Mouse (Mus musculus): ENCODE data around the gene Mid1. TPM values are rescaled to one million over a fixed set of nuclear protein-coding genes. Genes with fewer than 3 reads are reported as not detected.
"Not testable (repeated sequence)": the region's sequence is repeated elsewhere in the genome, so short reads cannot be mapped to it uniquely, and the experiment has no call there.

Gene Mid1
- polyA plus RNA-seq, 1 experiment from 2014 or later = 4.7 TPM

DNA sequence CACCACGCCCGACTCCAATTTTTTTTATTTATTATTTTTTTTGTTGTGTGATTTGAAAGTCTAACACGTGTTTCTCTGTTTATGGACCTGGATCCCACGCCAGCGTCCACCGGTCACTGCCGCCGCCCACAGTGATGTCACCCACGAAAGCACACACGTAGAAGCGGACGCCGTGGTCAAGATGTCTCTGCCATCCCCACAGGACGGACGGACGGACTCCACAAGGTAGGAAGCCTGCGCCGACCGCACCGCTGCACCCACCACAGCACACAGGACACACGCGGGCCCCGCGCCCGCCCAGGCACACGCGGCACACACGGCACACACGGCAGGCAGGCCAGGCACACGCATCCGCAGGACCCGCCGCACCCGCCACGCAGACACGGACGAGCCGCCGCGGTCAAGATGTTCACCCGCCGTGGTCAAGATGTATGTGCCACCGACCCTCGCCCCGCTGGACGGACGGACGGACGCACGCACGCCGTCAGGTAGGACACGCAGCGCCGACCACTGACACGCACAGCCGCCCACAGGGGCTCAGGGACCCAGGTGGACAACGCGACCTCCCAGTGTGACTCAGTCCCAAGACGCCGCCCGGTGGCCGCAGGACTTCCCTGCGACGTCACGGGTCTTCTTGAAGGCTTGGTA lies 333.7 kb downstream of the Mid1 start:
- H3K4me3 ChIP-seq (replicated peaks; ENCODE audit: low read depth, low read length); H3K27ac ChIP-seq; H3K27me3 ChIP-seq (ENCODE audit: insufficient read depth, low read length); H3K4me2 ChIP-seq (ENCODE audit: low read length); H3K4me1 ChIP-seq (replicated peaks; ENCODE audit: insufficient read depth, low read length); H3K9ac ChIP-seq (ENCODE audit: low read depth, low read length); H3K9me3 ChIP-seq (replicated peaks; ENCODE audit: low read length): not testable (repeated sequence)
- H3K36me3 ChIP-seq (ENCODE audit: insufficient read depth, low read length) = peaks cover 21% of the 10 kb centered on the region
- 85% methylated on average over 66 of the region's 66 CpGs for whole genome bisulfite sequencing
- peak; percentile 16 for DNase-seq (ENCODE audit: low spot score)
- peak; percentile 39 for TF ChIP-seq CTCF (IDR thresholded peaks at IDR 0.05; ENCODE audit: low read depth)
- peak; percentile 87 for ATAC-seq (replicated peaks; ENCODE audit: low FRiP score, low read depth)

DNA sequence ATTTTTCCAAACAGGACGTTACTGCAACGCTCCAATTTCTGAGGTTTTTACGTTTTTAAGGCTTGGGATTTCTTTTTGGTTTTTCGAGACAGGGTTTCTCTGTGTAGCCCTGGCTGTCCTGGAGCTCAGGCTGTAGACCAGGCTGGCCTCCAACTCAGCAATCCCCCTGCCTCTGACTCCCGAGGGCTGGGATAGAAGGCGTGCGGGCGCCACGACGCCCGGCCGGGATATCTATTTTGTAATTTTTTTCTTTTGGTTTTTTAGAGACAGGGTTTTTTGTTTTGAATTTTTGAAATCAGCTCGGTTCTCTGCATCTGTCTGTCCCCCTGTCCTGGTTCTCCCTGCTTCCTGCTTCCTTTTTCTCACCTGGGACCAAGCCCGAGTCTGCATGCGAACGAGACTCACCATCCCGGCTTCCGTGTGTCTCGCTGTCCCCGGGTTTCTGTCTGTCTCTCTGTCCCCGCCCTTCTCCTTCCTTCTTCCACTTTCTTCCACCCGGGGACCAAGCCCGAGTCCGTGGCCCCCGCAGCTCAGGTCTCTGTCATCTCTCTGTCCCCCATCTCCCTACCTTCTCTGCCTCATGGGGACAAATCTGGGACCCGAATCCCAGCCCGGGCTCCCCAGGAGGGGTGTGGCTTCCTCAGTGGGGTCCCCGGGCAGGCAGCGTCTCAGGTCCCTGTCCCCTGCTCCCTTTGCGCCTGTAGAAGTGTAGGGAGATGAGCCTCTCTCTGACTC lies 334.4 kb downstream of the Mid1 start:
- not testable (repeated sequence) for H3K4me1 ChIP-seq (replicated peaks; ENCODE audit: insufficient read depth, low read length); H3K9me3 ChIP-seq (replicated peaks; ENCODE audit: low read length); H3K27me3 ChIP-seq (ENCODE audit: insufficient read depth, low read length); H3K4me3 ChIP-seq (replicated peaks; ENCODE audit: low read depth, low read length); H3K9ac ChIP-seq (ENCODE audit: low read depth, low read length); H3K27ac ChIP-seq; H3K4me2 ChIP-seq (ENCODE audit: low read length)
- 87% methylated on average over 30 of the region's 30 CpGs for WGBS
- DNase-seq (ENCODE audit: low spot score) (peak; percentile 30), ATAC-seq (replicated peaks; ENCODE audit: low FRiP score, low read depth) (peak; percentile 30)
- peaks cover 21% of the 10 kb centered on the region for H3K36me3 ChIP-seq (ENCODE audit: insufficient read depth, low read length)

DNA sequence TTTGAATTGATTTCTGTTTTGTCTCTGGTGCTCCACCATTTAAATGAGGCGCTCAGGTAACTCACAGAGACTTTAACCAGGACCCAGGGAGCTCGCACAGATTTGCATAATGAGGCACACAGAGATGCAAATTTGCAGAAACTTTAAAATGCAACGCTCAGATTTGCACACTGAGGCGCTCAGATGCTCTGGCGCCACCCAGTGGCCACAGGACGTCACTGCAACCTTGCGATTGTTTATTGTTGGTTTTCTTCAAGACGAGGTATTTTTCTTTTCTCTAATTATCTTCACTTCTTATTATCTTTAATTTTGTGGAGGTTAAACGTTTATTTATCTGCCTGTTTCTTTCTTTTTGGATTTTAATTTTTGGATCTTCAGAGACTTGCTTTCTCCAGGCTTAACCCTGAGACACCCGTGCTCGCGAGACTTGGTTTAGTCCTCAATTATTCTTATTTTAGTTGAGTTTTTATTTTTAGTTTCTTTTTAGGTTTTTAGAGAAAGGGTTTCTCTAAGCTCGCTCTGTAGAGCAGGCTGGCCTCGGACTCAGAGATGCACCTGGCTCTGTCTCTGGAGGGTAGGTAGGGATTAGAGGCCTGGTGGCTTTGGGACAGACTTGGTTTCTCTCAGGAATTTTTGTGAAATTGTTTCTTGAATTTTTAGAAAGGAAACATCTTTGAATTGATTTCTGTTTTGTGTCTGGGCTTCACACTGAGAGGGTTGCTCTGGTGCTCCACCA lies 335.1 kb downstream of the Mid1 start:
- not testable (repeated sequence) for H3K27me3 ChIP-seq (ENCODE audit: insufficient read depth, low read length); H3K27ac ChIP-seq; H3K4me3 ChIP-seq (replicated peaks; ENCODE audit: low read depth, low read length); H3K9ac ChIP-seq (ENCODE audit: low read depth, low read length); H3K4me1 ChIP-seq (replicated peaks; ENCODE audit: insufficient read depth, low read length); H3K4me2 ChIP-seq (ENCODE audit: low read length); H3K9me3 ChIP-seq (replicated peaks; ENCODE audit: low read length); ATAC-seq (replicated peaks; ENCODE audit: low FRiP score, low read depth)
- 54% methylated on average over 14 of the region's 14 CpGs for WGBS
- TF ChIP-seq CTCF (IDR thresholded peaks at IDR 0.05; ENCODE audit: low read depth) = peak; percentile 80
- DNase-seq (ENCODE audit: low spot score) = peak; percentile 65
- H3K36me3 ChIP-seq (ENCODE audit: insufficient read depth, low read length) = peaks cover 21% of the 10 kb centered on the region

DNA sequence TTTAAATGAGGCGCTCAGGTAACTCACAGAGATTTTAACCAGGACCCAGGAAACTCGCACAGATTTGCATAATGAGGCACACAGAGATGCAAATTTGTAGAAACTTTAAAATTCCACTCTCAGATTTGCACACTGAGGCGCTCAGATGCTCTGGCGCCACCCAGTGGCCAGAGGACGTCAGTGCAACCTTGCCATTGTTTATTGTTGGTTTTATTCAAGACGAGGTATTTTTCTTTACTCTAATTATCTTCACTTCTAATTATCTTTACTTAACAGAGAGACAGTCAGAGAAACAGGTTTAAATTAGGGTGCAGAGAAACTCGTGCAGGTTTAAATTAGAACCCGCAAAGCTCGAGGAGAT lies 335.7 kb downstream of the Mid1 start:
- not testable (repeated sequence) for ATAC-seq (replicated peaks; ENCODE audit: low FRiP score, low read depth); H3K9me3 ChIP-seq (replicated peaks; ENCODE audit: low read length); H3K4me2 ChIP-seq (ENCODE audit: low read length); H3K27me3 ChIP-seq (ENCODE audit: insufficient read depth, low read length); H3K4me1 ChIP-seq (replicated peaks; ENCODE audit: insufficient read depth, low read length); H3K9ac ChIP-seq (ENCODE audit: low read depth, low read length); H3K4me3 ChIP-seq (replicated peaks; ENCODE audit: low read depth, low read length); H3K27ac ChIP-seq
- WGBS = 48% methylated on average over 9 of the region's 9 CpGs
- DNase-seq (ENCODE audit: low spot score) = peak; percentile 90
- H3K36me3 ChIP-seq (ENCODE audit: insufficient read depth, low read length) = peaks cover 21% of the 10 kb centered on the region
- peak; percentile 100 for TF ChIP-seq CTCF (IDR thresholded peaks at IDR 0.05; ENCODE audit: low read depth)

DNA sequence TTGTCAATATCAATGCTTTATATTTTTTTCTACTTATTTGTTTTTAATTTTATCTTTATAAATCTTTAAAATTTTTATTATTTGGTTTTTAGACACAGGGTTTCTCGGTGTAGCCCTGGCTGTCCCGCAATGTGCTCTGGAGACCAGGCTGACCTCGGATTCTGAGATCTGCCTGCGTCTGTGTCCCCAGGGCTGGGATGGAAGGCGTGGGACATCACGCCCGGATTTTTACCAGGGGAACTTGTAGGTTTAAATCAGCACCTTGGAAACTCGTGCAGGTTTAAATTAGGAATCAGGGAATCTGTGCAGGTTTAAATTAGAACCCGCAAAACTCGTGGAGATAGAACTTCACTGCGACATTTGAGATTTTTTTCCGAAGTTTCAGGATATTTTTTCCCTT lies 336.2 kb downstream of the Mid1 start:
- DNase-seq (ENCODE audit: low spot score); H3K4me3 ChIP-seq (replicated peaks; ENCODE audit: low read depth, low read length); H3K27me3 ChIP-seq (ENCODE audit: insufficient read depth, low read length); ATAC-seq (replicated peaks; ENCODE audit: low FRiP score, low read depth); H3K27ac ChIP-seq; H3K4me2 ChIP-seq (ENCODE audit: low read length); H3K9ac ChIP-seq (ENCODE audit: low read depth, low read length); H3K4me1 ChIP-seq (replicated peaks; ENCODE audit: insufficient read depth, low read length); H3K9me3 ChIP-seq (replicated peaks; ENCODE audit: low read length): not testable (repeated sequence)
- 76% methylated on average over 12 of the region's 12 CpGs for WGBS
- H3K36me3 ChIP-seq (ENCODE audit: insufficient read depth, low read length) = peaks cover 21% of the 10 kb centered on the region

DNA sequence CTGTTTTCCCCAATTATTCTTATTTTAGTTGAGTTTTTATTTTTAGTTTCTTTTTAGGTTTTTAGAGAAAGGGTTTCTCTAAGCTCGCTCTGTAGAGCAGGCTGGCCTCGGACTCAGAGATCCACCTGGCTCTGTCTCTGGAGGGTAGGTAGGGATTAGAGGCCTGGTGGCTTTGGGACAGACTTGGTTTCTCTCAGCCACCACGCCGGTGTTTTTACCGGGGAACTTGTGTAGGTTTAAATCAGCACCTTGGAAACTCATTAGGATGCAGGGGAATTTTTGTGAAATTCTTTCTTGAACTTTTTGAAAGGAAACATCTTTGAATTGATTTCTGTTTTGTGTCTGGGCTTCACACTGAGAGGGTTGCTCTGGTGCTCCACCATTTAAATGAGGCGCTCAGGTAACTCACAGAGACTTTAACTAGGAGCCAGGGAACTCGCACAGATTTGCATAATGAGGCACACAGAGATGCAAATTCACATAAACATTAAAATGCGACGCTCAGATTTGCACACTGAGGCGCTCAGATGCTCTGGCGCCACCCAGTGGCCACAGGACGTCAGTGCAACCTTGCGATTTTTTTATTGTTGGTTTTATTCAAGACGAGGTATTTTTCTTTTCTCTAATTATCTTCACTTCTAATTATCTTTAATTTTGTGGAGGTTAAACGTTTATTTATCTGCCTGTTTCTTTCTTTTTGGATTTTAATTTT lies 336.9 kb downstream of the Mid1 start:
- not testable (repeated sequence) for H3K4me2 ChIP-seq (ENCODE audit: low read length)
- peaks cover 21% of the 10 kb centered on the region for H3K36me3 ChIP-seq (ENCODE audit: insufficient read depth, low read length)
- peak; percentile 88 for TF ChIP-seq CTCF (IDR thresholded peaks at IDR 0.05; ENCODE audit: low read depth)

More for the DNA sequence above, 336.9 kb downstream of the Mid1 start:
- H3K4me3 ChIP-seq (replicated peaks; ENCODE audit: low read depth, low read length); H3K27me3 ChIP-seq (ENCODE audit: insufficient read depth, low read length); H3K4me1 ChIP-seq (replicated peaks; ENCODE audit: insufficient read depth, low read length); H3K9ac ChIP-seq (ENCODE audit: low read depth, low read length); H3K9me3 ChIP-seq (replicated peaks; ENCODE audit: low read length); ATAC-seq (replicated peaks; ENCODE audit: low FRiP score, low read depth); H3K27ac ChIP-seq: not testable (repeated sequence)
- DNase-seq (ENCODE audit: low spot score) = peak; percentile 88
- 57% methylated on average over 15 of the region's 15 CpGs for whole genome bisulfite sequencing

Other genes starting within 250 kb of the Mid1 start
- not detected in 2 replicates for gene 4933400A11Rik, start 94.4 kb downstream of the Mid1 start, polyA plus RNA-seq (2015; fragmentation: Nextera tagmentation; extraction: Ambion mirVana)

Measured in kidney, postnatal 0 days (tissue).